Mouse (Mus musculus): ENCODE data around the gene Cfdp1.
"Not testable (repeated sequence)": the region's sequence is repeated elsewhere in the genome, so short reads cannot be mapped to it uniquely, and the experiment has no call there.

Gene Cfdp1

GRCm38 (mm10) chr8:111863280-111863679 is 9.2 kb upstream of the Cfdp1 start:
- in situ Hi-C loops (cut with MboI, MseI): no loop called here

- in situ Hi-C loops (cut with MboI, MseI): no loop called here
Measured at GRCm38 (mm10) chr8:111855977-111856376, 1.9 kb upstream of the Cfdp1 start.

GRCm38 (mm10) chr8:111853219-111853618 is 872 bp downstream of the Cfdp1 start:
- in situ Hi-C loops (cut with MboI, MseI): not testable (repeated sequence)

- in situ Hi-C loops (cut with MboI, MseI): no loop called here
Measured at GRCm38 (mm10) chr8:111846746-111847145, 7.3 kb downstream of the Cfdp1 start.

GRCm38 (mm10) chr8:111835540-111835939 is 18.6 kb downstream of the Cfdp1 start:
- in situ Hi-C loops (cut with MboI, MseI): no loop called here

- in situ Hi-C loops (cut with MboI, MseI): no loop called here
Measured at GRCm38 (mm10) chr8:111834011-111834410, 20.1 kb downstream of the Cfdp1 start.

- in situ Hi-C loops (cut with MboI, MseI): no loop called here
Measured at GRCm38 (mm10) chr8:111832983-111833382, 21.1 kb downstream of the Cfdp1 start.

GRCm38 (mm10) chr8:111831996-111832395 is 22.1 kb downstream of the Cfdp1 start:
- in situ Hi-C loops (cut with MboI, MseI): no loop called here

- in situ Hi-C loops (cut with MboI, MseI): no loop called here
Measured at GRCm38 (mm10) chr8:111828595-111828994, 25.5 kb downstream of the Cfdp1 start.

- in situ Hi-C loops (cut with MboI, MseI): no loop called here
Measured at GRCm38 (mm10) chr8:111825219-111825618, 28.9 kb downstream of the Cfdp1 start.

- in situ Hi-C loops (cut with MboI, MseI): loop anchor here (5.0 kb wide), 1 partner anchor 147 kb away; no protein-coding TSS in a partner anchor
Measured at GRCm38 (mm10) chr8:111824334-111824733, 29.8 kb downstream of the Cfdp1 start.

- in situ Hi-C loops (cut with MboI, MseI): loop anchor here (5.0 kb wide), 1 partner anchor 144 kb away; no protein-coding TSS in a partner anchor
Measured at GRCm38 (mm10) chr8:111821199-111821598, 32.9 kb downstream of the Cfdp1 start.

- in situ Hi-C loops (cut with MboI, MseI): loop anchor here (5.0 kb wide), 1 partner anchor 143 kb away; no protein-coding TSS in a partner anchor
Measured at GRCm38 (mm10) chr8:111820691-111821090, 33.4 kb downstream of the Cfdp1 start.

- in situ Hi-C loops (cut with MboI, MseI): loop anchor here (5.0 kb wide), 1 partner anchor 143 kb away; no protein-coding TSS in a partner anchor
Measured at GRCm38 (mm10) chr8:111820018-111820417, 34.1 kb downstream of the Cfdp1 start.

- in situ Hi-C loops (cut with MboI, MseI): no loop called here
Measured at GRCm38 (mm10) chr8:111818556-111818955, 35.5 kb downstream of the Cfdp1 start.

GRCm38 (mm10) chr8:111815078-111815477 is 39.0 kb downstream of the Cfdp1 start:
- in situ Hi-C loops (cut with MboI, MseI): no loop called here

GRCm38 (mm10) chr8:111813818-111814217 is 40.3 kb downstream of the Cfdp1 start:
- in situ Hi-C loops (cut with MboI, MseI): no loop called here

- in situ Hi-C loops (cut with MboI, MseI): no loop called here
Measured at GRCm38 (mm10) chr8:111812835-111813234, 41.3 kb downstream of the Cfdp1 start.

GRCm38 (mm10) chr8:111810656-111811336 is 43.3 kb downstream of the Cfdp1 start:
- in situ Hi-C loops (cut with MboI, MseI): no loop called here

- in situ Hi-C loops (cut with MboI, MseI): no loop called here
Measured at GRCm38 (mm10) chr8:111808891-111809622, 45.0 kb downstream of the Cfdp1 start.

GRCm38 (mm10) chr8:111808006-111808405 is 46.1 kb downstream of the Cfdp1 start:
- in situ Hi-C loops (cut with MboI, MseI): no loop called here

- in situ Hi-C loops (cut with MboI, MseI): no loop called here
Measured at GRCm38 (mm10) chr8:111803362-111803761, 50.7 kb downstream of the Cfdp1 start.

GRCm38 (mm10) chr8:111802256-111802655 is 51.8 kb downstream of the Cfdp1 start:
- in situ Hi-C loops (cut with MboI, MseI): no loop called here
